Mouse (Mus musculus) NIH3T3 (cell line): ENCODE measurements around the gene Sfi1.
"Not testable (repeated sequence)": the region's sequence is repeated elsewhere in the genome, so short reads cannot be mapped to it uniquely, and the experiment has no call there.

ENCODE experiments used
- DNase-seq: peaks from one replicate; pipeline ENCODE4 v3.0.0-alpha.2; 2012; ENCODE audit warnings: low read depth

Gene Sfi1

GRCm38 (mm10) chr11:3103619-3104164 lies 89.6 kb downstream of the Sfi1 start:
- no peak for DNase-seq

GRCm38 (mm10) chr11:3102626-3103025 lies 90.6 kb downstream of the Sfi1 start:
- not testable (repeated sequence) for DNase-seq

- DNase-seq, result no peak
These were observed 91.3 kb downstream of the Sfi1 start for GRCm38 (mm10) chr11:3101875-3102494.

- DNase-seq, result peak; percentile 29
These were observed 92.0 kb downstream of the Sfi1 start for GRCm38 (mm10) chr11:3101072-3101874.

- DNase-seq, result peak; percentile 40
These were observed 93.1 kb downstream of the Sfi1 start for GRCm38 (mm10) chr11:3100066-3100645.
